Mouse (Mus musculus) liver, adult (tissue): ENCODE measurements around the gene Hoxc4.

ENCODE experiments used
- GATA4 ChIP-seq: IDR thresholded peaks from 2 replicates; pipeline ENCODE4 v1.6.1; 2014; ENCODE audit warnings: mild to moderate bottlenecking, low read length; ENCODE audit not compliant: insufficient replicate concordance

The Hoxc4 gene

DNA sequence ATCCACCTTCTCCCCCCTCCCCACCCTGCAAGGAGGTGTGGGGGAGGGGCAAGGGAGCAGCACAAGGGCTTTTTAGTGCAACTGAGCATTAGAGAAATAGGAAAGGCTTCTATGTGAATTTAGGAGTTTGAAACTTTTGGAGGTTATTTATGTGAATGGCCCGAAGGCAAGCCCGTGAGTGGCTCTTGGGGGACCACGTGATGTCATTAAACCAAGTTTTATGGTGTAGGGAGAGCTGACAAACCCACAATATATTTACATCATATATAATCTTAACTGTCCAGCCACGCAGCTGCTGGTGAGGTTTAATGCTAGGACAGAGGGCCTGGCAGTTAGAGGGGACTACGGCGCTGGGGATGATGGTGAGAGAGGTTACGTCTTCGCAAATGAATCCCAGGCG is at the start of gene Hoxc4:
Hoxc4 (plus strand) TSS at position 299 of the 400 bp plus-strand sequence.
- no peak for TF ChIP-seq GATA4

GRCm38 (mm10) chr15:102969296-102969695 is 49.4 kb upstream of the Hoxc4 start:
- TF ChIP-seq GATA4: no peak

DNA sequence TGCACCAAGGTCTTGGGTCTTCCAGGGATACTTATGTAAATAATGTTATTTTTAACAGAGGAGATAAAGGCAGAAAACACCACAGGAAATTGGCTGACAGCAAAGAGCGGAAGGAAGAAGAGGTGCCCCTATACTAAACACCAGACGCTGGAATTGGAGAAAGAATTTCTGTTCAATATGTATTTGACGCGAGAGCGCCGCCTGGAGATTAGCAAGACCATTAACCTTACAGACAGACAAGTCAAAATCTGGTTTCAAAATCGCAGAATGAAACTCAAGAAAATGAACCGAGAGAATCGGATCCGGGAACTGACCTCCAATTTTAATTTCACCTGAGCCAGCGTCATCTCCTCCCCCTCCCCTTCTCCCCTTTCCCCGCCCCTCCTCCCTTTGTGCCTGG is 48.0 kb upstream of the Hoxc4 start:
- TF ChIP-seq GATA4: no peak

DNA sequence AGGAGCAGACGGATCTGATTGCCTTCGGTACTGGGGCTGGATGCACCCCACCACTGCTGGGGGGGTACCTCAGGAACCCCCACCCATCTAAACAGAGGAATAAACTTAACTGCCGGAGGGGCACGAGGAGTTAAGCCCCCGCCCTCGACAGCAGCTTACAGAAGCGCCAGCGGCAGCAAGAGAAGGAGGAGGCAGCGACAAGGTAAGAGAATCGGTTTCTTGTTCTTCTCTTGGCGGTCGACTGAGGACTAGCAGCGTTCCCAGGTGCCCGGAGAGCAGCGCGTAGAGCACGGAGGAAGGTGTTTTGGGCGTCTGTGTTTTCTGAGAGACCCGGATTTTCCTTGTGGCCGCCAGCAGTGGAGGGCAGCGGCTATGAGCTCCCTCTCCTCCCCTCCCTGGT is 46.5 kb upstream of the Hoxc4 start:
- TF ChIP-seq GATA4: no peak

- TF ChIP-seq GATA4: no peak
These were observed 46.0 kb upstream of the Hoxc4 start for GRCm38 (mm10) chr15:102972753-102973152.

GRCm38 (mm10) chr15:102975034-102975433 is 43.7 kb upstream of the Hoxc4 start:
- TF ChIP-seq GATA4: no peak

DNA sequence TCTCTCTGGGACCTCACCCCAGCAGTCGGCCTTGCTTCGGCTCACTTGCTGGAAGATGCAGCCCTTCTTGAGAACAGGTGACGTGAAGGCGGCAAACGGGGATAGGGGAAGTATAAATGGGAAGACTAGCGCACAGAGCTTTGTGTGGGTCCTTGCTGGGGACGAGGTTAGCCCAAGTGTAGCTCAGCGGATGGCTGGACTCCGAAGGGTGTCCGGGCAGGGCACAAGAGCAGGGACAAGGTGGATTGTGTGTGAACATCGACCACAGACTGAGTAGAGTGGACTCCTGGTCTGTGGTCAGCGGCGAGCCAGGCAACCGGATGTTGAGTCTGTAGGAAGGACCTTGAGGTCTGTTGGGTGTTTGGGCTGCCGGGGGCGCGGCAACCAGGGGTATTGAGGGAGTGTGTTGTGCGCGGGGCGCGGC is 43.0 kb upstream of the Hoxc4 start:
- TF ChIP-seq GATA4: no peak

DNA sequence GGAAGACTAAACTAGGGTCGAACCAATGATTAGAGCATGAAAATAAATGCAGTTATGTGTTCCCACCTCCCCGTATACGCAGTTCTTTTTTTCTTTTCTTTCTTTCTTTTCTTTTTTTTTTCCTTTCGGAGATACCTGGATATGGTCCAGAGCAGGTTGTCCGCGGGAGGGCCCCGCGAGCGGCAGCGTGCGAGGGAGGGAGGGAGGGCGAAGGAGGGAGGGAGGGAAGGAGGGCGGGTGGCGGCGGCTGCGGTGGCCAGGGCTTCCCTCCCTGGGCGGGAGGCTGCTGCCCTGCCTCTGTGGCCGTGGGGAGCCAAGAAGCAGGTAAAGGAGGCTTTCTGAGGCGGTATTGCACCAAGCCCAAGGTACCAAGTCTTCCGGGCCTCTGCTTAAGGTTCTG is 42.6 kb upstream of the Hoxc4 start, which contains the start of gene Hoxc9:
Hoxc9 (plus strand) TSS at position 269 of the 400 bp plus-strand sequence.
- no peak for TF ChIP-seq GATA4

GRCm38 (mm10) chr15:102976631-102977422 is 41.9 kb upstream of the Hoxc4 start:
- no peak for TF ChIP-seq GATA4

DNA sequence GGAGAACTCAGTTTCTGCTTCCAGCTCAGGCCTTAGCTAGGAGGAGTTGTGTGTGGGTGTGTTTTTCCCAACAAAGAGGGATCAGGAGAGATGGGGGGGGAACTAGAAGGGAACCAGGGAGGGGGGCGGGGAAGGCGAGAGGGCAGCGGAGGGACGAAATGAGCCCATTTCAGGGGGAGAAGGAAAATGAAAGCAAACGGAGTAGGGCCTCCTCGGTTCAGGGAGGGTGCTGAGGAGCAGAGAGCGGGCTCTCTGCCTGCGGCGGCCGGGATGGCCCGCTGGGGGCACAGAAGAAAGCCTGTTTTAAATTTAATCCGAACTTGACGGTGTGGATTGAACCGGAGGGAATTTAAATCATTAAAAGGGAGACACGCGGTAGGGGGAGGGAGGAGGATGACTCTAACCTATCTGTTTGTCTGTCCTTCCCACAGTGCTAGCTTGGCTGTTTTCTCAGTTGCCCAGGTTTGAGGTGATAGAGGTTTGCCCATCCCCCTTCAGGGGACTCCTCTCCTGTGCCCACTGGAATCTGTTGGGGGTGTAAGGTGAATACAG is 41.2 kb upstream of the Hoxc4 start:
- no peak for TF ChIP-seq GATA4

- TF ChIP-seq GATA4: no peak
These were observed 39.9 kb upstream of the Hoxc4 start for GRCm38 (mm10) chr15:102978615-102979515.

- no peak for TF ChIP-seq GATA4
These were observed 38.8 kb upstream of the Hoxc4 start for GRCm38 (mm10) chr15:102979936-102980335.

GRCm38 (mm10) chr15:102980352-102980751 is 38.4 kb upstream of the Hoxc4 start:
- TF ChIP-seq GATA4: no peak

DNA sequence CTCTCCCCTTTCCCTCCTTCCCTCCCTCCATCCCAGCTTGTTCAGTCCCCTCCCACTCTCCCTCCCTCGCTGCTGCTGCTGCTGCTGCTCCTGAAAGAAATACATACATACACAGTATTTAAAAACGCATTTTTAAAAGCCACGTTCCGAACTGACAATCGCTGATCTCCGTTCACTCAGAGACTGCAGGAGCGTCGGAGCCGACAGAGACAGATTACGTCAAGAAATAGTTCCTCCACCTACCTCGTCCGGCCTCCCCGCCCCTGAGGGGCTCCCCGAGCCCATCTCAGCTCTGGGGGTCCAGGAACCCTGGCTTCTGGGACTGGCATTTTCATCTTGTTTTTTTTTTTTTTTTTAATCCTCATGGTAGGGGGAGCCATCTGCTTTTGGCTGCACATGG is 37.8 kb upstream of the Hoxc4 start:
- no peak for TF ChIP-seq GATA4
